Mouse (Mus musculus) cerebral cortex, adult 2 months (tissue): ENCODE measurements around the gene Rcvrn.

Experiments used
- WGBS: fragments of 180-500 bp; shearing (Covaris S2); methylation state at CpG from one replicate; pipeline ENCODE4 v1.1.7; 2018; 5-methylcytosine and 5-hydroxymethylcytosine counted together

Rcvrn gene

GRCm38 (mm10) chr11:67668460-67669007 lies 26.6 kb upstream of the Rcvrn start:
- 79% methylated on average over 3 of the region's 3 CpGs for WGBS

DNA sequence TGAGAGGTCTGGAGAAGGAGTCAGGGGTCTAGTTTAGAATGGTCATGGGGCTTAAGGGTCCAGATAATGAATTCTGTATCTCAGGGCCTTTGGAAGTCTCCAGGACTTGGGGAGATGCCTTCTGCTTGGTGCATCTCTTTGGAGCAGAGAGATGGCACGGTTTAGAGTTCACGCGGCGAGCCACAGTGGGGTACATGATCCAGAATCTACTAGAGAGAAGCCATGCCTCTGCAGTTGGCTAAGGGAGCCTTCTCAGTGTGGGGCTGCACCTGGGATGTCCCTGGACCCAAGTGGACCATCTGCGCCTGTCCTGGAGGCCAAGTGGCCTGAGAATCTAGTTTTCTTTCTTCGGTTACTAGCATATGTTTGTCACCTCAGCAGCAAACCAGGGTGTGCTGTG lies 25.1 kb upstream of the Rcvrn start:
- WGBS, result 90% methylated on average over 6 of the region's 6 CpGs

DNA sequence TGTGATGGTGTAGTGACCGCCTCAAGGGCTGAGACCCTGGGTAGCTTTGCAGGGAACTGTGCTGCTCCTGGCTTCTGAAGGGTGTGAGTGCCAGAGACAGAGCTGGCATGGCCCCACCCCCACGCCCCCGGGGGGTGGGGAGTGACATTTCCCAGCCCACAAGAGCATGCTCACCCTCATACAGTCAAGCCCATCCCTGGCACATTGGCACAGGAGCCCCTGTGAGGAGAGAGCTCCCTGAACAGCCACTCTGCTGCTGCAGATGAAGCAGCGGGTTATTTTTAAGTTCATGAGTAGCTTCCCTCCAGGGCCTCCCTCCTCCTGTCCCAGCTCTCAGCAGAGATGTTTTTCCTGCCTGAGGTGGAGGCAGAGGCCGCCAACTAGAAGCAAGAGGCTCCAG lies 23.0 kb upstream of the Rcvrn start:
- 54% methylated on average over 5 of the region's 5 CpGs for WGBS

GRCm38 (mm10) chr11:67675562-67676540 lies 19.3 kb upstream of the Rcvrn start:
- whole genome bisulfite sequencing, result 49% methylated on average over 12 of the region's 12 CpGs

DNA sequence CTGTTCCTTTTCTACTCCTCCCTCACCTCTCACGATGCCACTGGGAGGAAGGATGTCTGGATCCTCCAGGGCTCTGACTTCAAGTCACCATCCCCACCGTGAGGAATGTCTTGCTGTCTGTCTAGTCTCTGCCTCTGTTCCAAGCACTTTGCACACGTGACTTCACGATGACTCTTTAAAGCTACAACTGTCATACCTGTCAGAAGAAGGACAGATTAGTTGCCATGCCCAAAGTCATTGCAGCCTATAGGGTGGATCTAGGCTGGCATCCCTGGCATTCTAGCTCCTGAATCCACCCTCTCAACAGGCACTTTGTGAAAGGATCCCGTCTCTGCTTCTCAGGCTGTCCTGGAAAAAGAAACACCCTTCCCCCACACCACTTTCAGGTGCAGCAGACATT lies 15.8 kb upstream of the Rcvrn start:
- WGBS, result 36% methylated on average over 5 of the region's 5 CpGs

GRCm38 (mm10) chr11:67679930-67680329 lies 15.2 kb upstream of the Rcvrn start:
- WGBS, result 56% methylated on average over 2 of the region's 2 CpGs

DNA sequence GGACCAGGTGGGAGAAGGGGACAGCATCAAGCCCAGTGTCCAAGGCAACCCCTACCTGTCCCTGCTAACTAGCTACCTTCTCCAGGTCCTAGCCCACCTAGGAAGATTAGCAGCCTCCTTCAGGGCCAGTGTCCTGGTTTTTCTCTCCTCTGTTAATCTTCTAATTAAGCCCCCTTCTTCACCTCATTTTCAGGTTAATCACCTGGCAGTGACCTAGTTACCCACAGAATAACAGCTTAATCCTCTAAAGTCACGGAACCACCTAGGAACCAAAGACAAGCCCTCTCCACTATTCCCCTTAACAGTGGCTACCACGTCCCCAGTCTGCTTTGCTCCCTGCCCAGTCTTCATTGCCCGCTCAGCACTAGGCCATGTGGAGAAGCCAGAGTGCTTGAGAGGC lies 13.3 kb upstream of the Rcvrn start:
- 76% methylated on average over 3 of the region's 3 CpGs for WGBS

DNA sequence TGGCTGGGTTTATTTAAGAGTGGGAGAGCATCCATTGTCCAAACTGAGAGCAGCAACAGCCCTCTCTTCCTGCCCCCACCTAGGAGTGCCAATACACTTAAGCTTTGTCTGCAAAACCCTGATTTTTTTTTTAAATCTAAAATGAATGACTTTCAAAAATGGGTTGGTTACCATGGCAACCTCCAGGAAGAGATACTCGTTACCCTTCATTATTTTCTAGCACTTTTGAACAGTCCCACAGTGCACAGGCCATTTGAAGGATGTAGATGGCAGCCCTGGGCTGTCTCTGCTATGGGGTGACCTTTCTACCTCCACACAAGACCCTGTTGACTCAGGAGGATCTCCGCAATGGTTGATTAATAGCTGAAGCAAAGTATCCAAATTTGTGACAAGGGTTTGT lies 9.0 kb upstream of the Rcvrn start:
- WGBS, result 44% methylated on average over 2 of the region's 2 CpGs

DNA sequence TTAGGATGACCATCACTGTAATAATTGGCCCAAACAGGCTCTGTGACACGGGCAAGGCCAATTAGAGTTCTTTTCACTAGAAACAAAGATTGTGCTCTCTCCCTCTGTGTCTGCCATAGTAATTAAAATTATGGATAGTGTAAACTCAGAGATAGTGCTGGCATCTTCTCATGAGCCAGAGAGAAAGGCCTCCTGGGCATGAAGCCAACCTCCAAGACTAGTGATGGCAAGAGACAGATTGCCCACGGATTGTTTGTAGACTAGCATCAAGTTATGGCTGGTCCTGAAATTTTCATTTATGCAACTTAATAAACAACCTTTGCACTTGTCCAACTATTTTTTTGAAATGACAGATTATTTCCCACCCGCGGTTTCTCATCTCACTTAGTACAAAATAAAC lies 17.9 kb downstream of the Rcvrn start:
- 58% methylated on average over 4 of the region's 4 CpGs for WGBS

DNA sequence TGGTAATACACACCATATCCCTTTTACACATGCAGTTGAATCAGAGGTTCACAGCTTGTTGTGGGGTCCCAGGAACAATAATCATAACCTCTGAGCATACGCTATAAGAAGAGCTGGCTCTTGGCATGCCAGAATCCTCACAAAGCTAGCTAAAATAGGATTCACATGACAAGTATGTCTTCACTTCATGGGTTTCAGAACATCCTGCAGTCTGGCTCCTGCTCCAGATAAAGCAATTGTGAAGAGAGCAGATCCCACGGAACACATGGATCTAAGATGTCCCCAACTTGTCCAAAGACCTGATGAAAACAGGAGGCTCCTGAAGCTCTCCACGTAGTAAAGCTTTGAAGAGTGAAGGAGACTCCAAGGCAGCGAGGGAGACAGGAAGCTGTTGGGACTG lies 20.3 kb downstream of the Rcvrn start:
- WGBS, result 55% methylated on average over 4 of the region's 4 CpGs

GRCm38 (mm10) chr11:67721485-67721884 lies 26.4 kb downstream of the Rcvrn start:
- 57% methylated on average over 5 of the region's 5 CpGs for WGBS

GRCm38 (mm10) chr11:67722399-67723156 lies 27.5 kb downstream of the Rcvrn start:
- 63% methylated on average over 7 of the region's 7 CpGs for WGBS

DNA sequence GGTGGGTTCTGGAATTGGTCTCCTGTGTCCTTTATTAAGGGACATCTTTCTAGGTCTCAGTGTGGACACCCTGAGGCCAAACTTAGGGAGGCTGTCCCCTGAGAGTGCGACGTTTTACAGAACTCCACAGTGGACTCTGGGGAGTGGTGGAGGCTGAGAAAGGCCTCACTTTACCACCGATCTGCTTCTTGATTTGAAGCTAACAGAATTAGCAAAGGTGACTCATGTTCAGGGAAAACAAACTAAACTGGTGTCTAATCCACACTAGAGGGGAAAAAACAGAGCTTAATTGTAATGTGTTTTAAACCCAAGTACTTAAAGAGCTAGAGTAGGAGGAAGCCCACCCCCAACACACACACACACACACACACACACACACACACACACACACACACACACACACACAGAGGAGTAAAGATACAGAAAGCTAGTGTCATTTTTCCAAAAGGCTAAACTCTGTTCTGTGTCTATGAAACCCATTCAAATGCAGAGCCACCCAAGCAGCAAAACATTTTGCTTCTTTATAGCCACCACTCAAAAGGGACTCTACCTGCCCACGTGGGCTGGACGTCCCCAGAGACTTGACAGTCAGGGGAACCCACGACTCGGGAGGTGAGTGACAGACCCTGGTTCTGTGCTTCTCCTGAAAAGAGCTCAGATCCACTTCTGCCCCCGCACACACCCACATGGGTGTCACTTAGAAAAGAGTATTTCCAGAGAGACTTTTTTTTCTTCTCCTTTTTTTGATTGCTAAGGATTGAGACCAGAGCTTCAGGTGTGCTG lies 28.3 kb downstream of the Rcvrn start:
- 48% methylated on average over 8 of the region's 8 CpGs for WGBS

DNA sequence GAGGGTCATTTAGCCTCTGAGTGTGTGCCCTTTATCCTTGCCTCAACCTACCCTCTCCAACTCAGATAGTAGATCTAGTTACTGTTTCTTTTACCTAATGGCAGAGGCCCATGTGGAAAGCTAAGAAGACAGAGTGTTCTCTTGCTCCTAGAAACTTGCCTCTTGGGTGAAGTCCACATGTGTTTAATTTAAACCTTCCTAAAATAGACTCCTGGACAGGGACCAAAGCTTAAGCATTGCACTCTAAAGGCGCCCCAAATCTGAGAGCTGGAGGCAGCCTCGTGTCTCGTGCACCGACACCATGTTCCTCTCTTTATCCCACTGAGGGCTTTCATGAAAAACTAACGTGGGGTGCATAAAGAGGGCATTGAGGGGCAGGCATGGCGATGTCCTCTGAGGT lies 32.0 kb downstream of the Rcvrn start:
- WGBS, result 37% methylated on average over 6 of the region's 6 CpGs

- 46% methylated on average over 2 of the region's 2 CpGs for WGBS
These were observed 35.9 kb downstream of the Rcvrn start for GRCm38 (mm10) chr11:67731056-67731455.

DNA sequence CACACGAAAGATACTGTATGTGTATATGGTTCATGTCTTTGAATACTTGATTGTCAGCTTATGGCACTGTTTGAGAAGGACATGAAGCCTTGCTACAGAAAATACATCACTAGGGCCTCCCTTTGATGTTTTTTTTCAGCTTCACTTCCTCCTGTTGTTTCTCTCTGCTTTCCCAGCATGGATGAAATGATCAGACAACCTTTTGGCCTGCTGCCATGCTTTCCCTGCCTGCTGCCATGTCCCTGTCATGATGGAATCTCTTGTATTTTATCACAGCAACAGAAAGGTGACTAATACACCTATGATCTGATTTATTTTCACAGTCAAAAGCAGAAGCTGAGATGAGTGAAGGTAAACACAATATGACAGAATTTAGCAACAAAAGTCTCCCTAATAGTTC lies 38.6 kb downstream of the Rcvrn start:
- 65% methylated on average over 1 of the region's 1 CpGs for WGBS

- 30% methylated on average over 3 of the region's 3 CpGs for WGBS
These were observed 39.5 kb downstream of the Rcvrn start for GRCm38 (mm10) chr11:67734597-67734996.

DNA sequence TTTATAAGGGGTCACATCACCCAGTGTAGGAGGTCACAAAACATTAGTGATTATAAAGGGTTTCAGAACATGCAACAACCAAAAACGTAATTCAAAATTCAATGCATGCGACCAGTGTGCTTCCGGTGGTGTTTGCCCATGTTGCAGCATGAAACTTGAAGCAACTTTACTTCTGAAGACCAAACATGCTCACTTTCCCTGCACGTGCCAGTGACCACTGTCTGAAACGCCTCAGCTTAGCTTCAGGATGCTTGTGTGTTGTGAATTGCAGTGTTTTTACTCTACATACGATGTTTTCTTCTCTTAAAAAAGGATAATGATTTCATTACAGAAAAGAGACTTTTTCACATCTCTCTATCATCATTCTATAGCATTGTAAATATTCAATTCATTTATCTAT lies 43.2 kb downstream of the Rcvrn start:
- WGBS, result 73% methylated on average over 6 of the region's 6 CpGs

GRCm38 (mm10) chr11:67738846-67739490 lies 43.8 kb downstream of the Rcvrn start:
- WGBS, result 73% methylated on average over 5 of the region's 5 CpGs
